Mouse (Mus musculus) megakaryocyte, adult 5-6 weeks (primary cell): ENCODE measurements around the gene Iglon5. TPM values are rescaled to one million over a fixed set of nuclear protein-coding genes. Genes with fewer than 3 reads are reported as not detected.
A peak's percentile ranks its signal among the peaks of the same experiment; 100 is the strongest.

Source experiments
- ATAC-seq: 2 replicates; pipeline ENCODE4 v1.8.0; 2016; ENCODE audit warnings: mild to moderate bottlenecking, inconsistent platforms; ENCODE audit not compliant: poor library complexity, severe bottlenecking
- total RNA-seq, 2 experiments: library from RNA; stranded (forward) in 1 of 2; stranded (reverse) in 1 of 2; fragments of 153-499, 151-499 nt in 1 of 2; fragments of 221-1000, 200-1000 nt in 1 of 2; gene quantifications; 2 replicates each; pipeline versions ENCODE4 v1.2.3 to v1.2.4; 2015 to 2017

Iglon5 gene
- total RNA-seq (2015) = not detected in 2 replicates
- total RNA-seq (2017) = not detected in 2 replicates

DNA sequence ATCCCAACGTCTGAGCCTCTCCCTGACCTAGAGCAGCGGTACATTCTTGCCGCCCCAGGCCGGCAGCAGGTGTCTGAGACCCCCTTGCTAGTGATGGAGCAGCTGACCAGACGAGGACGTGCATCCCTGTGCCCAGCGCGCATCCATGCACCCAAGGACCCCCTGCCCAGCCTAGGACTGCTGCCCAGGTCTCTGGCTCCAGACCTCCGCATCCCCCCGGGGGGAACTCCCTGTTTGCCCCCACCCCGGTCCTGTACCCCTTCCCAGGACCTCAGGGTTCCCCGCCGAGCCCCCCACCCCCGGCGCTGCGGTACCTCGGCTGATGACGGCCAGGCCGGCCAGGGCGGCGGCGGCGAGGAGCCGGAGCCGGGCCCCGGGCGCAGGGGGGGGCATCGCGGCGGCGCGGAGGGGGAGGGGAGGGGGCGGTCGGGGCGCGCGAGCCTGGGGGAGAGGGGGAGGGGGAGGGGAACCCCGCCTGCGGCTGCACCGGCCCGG lies at the start of gene Iglon5:
Iglon5 (minus strand) TSS at position 445 of the 495 bp plus-strand sequence.
- no peak for ATAC-seq

DNA sequence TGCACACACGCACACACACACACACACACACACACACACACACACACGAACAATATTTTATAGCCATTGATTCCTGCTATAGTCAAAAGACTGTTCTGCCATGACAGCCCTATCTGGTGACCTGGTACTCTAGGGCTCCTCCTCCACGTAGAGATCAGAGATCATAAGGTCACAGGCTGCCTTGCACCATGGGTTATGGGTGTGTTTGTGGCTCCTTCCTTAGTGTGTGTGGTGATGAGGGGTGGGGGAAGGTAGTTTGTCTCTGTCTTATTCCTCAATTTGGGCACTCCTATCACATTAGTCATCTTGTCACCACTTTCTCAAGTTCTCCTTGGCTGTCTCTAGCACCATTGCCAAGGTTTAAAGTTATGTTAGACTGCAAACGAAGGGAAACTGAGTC lies 48.6 kb upstream of the Iglon5 start:
- ATAC-seq = peak; percentile 97

DNA sequence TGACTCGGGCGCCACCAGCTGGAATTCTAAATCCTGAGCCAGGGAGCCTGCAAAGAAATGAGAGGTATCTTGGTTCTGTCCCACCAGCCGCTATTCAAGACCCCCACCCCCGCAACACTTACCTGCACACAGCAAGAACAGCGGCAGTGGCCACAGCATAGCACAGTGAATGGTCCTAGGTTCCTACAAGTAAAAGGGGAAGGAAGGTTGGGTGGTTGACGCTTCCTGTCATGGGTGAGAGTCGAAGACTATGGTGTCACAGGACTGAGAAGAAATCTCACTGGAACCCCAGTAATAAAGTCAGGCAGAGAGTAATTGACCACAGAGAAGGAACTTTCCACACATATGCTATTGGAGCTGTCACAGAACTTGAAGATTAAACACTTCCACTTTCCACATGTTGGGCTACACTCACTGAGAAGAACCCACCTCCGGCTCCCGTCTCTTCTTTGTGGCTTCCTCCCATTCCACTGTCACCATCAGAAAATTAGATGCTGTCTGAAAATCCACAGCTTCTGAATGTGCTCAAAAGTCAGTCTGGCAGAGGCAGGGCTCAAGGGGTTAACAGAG lies 43.1 kb upstream of the Iglon5 start:
- peak; percentile 74 for ATAC-seq

DNA sequence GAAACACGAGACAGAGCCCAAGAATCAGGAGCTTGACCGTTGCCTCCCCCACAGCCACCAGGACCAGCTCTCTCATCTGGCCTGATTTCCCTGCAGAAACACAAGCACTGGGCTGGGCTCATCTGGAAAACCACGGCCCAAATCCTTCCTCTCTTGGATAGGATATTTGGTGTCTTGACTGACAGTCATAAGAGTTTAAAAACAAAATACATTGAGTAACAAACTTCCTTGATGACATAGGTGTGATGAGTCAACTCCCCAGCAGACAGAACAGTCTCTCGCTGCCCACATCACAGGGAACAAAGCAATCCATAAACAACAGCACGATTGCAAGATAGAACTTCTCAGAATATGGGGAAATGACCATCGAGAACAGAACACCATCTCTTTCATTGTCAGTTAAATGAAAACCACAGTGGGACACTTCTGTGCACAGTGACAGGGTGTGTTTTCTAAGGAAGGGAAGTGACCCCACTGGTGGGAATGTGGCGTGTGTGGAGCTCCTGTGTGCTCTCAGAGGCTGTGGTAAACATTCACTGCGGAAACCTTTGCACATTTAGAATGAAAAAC lies 40.4 kb upstream of the Iglon5 start:
- ATAC-seq = peak; percentile 66

DNA sequence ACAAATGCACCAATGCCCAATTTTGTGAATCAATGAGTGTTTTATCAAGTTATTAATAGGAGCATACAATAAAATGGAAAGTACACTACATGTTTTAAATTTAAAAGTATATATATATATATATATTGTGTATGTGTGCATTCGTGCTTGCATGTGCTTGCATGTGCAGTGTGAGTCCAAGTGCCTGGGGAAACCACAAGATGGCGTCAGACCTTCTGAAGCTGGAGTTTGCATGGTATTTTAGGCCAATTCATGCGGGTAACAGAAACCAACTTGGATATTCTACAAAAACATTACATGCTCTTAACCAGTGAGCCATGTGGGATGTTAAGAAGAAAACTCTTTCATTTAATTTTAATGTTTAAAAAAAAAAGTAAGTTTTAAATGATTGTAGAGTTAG lies 35.4 kb upstream of the Iglon5 start:
- peak; percentile 43; the same call in 1 of the 2 replicates for ATAC-seq

DNA sequence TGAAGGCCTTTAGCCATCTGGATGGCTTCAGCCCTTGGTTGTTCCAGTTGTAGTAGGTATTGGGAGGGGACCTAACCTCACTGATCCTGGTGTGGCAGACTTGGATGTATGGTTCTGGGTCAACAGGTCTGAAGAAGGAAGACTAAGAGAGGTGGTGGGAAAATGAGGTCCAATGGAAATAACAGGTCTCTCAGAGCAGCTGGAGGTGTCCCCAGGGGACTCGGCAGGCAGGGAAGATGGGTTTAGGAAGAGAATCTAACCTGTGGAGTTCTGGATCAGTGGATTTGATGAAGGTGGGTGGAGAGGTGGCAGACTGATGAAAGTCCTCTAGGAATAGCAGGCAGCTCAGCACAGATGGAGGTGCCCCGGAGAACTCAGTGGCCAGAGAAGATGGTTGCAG lies 32.9 kb upstream of the Iglon5 start:
- ATAC-seq = no peak

DNA sequence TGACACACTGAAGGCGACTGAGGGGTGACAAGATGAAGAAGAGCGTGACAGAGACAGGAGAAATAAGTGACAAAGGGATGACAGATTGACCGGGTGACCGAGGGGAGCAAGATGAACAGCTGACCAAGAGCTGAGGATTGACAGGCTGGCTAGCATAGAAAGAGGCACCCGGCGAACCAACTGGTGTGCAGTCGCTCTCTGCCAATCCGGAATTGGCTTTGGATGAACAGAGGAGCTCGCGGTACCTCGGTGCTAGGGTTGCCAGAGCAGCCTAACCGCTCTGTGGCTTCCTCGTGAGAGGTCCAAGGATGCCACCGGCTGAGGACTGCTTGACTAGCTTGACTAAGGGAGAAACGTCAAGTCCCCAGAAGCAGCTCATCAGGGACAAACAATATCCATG lies 28.5 kb upstream of the Iglon5 start:
- ATAC-seq = no peak

DNA sequence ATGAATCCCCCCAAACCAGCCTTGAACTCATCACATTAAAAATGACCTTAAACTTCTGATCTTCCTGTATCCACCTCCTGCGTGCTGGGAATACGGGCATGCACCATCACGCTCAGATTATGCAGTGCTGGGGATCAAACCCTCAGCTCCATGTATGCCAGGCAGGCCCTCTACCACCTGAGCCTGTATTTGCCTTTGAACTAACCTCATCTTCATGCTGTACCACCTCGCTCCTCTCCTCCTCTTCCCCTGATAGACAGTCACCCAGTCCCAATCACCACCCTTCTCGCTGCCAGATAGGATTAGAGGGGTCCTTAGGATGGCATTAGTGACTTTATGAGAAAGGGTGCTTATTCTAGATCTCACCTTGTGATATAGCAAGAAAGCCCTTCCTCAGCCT lies 25.2 kb upstream of the Iglon5 start:
- ATAC-seq = no peak

DNA sequence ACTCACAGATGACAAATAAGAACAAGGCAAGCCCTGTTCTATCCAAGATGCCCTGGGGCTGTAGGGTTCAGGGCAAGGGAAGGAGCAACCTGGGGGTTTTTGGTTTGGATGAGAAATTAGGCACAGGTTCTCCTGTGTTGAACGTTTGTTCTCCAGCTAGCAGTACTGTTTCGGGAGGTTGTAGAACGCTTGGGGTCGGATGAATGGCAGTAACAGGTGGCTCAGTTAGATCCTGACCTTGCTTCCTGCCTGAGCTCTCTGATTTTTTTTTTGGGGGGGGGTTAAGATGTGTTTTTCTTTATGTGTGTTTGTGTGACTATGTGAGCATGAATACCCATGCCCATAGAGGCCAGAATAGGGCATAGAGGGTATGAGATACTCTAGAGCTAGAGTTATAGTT lies 22.6 kb upstream of the Iglon5 start:
- no peak for ATAC-seq

DNA sequence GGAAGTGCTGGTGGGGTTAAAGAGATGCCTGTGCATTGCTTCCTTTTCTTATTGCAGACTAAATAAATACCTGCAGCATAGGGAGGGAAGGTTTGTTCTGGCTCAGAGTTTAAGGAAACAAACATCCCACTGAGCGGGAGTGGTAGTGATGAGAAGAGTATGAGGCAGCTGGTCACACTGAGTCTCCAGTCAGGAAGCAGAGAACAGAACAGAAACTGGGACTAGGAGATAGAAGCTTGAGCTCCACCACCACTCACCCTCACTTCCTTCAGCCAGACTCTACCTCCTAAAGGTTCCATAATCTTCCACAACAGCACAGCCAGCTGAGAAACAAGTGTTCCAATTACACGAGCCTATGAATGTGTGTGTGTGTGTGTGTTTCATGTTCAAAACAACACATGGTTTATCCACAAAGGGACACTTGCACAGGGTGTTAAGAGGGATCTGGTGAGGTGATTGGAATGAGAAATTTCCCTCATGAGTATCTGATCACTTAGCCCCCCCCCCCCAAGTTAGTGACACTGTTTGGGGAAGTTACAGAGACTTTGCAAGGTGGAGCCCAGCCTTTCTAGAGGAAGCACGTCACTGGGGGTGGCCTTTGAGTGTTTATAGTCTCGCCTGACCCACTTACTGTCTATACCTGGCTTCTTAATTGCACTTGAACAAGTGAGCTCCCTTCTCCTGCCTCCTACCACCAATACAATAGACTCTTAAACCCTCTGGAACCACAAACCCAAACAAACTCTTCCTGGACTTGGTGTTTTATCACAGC lies 22.0 kb upstream of the Iglon5 start:
- ATAC-seq = peak; percentile 79

DNA sequence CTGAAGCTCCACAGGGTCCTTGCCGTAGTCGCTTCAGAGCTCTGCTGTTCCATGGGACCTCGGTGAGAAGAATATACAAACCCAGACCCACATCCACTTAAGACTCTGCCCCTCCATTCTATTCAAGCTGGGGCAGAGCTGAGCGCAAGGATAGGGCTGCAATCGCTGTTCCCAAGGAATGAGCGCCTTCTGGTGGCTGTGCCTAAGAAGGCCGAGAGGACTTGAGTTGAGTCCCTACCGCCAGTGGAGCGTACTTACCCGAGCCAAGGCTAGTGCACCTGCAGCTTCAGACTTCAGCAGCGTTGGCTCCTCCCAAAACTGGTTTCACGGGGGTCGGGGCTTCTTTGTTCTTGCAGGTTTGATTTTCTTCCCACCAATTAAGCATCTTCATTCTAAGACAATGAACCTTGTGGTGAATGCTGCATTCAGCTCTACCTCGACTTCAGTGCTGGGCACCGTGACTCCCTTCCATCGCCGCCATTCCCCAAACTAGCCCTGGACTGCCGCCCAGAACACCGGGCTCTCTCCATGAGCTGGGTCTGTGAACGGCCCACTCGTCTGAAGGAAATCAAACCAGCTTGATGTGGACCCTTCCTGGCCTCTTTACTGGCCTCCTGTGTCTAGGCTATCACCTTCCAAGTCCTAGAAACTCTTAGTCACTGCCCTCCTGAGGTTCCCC lies 5.6 kb upstream of the Iglon5 start:
- peak; percentile 87 for ATAC-seq

DNA sequence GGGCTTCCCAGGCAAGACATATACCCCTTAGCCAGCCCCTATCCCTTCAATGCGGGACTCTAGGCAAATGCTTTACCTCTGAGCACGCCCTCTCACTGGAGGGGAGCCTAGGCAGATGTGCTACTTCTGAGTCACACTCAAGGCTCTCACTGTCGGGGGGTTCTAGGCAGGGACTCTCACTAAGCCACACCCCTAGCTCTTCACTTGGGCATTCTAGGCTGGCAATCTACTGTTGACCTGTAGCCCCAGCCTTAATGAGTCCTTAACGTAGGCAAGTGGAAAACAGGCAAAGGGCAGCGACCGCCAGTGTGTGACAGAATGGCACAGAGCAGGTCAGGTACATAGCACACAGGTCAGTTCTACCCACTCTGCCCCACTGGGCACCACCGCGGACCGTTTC lies 986 bp upstream of the Iglon5 start:
- ATAC-seq = no peak

DNA sequence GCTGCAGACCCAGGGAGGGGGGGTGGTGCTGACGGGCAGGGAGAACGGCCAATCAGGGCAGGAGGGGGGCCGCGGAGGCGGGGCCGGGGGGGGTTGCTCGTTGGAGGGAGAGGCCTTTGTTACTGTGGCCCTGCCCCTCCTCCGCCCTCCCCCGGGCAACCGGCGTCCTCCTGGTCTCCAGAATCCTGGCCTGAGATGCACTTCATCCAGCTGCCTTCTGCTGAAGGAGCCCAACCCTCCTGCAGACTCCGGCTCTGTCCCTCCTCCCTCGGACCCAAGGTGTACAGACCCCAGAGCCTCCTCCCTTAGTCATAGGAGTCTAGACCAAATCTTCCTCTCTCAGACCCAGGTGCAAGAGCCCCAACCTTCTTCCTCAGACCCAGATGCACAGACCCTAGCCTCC lies 308 bp upstream of the Iglon5 start:
- no peak for ATAC-seq

DNA sequence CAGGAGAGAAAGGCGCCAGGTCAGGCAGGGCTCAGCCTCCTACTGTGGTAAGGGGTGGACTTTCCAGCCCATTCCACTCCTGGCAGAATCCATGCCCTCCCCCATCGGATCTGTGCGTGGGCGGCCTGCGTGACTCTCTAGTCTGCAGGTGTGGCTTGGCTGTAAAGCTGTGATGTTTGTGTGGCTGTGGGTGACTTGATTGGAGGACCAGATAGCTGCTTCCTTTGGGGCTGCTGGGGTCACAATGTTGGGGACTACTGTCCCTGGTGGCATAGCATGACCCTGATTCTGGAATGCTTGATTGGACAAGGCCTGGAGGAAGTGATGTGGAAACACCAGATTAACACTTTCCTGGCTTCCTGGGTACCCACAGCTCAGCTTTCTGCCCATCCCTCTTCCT lies 1.2 kb downstream of the Iglon5 start:
- no peak for ATAC-seq

DNA sequence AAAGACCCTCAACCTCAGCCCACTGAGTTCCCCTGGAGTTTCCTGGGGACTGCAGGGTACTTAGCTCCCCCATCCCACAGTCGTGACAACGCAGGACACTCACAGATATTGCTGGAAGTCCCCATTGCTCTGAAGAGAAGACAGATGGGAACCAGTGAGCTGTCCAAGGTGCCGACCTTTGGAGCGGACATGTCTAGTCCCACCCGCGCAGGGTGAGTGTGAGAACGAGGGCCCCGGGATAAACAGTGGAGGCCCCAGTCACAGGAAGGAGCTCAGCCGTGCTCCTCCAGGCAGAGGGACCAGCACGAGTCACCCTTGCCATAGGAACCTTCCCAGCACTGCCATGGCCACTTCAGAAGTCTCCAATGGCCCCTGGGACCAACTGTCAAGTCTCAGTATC lies 6.6 kb downstream of the Iglon5 start:
- no peak for ATAC-seq

DNA sequence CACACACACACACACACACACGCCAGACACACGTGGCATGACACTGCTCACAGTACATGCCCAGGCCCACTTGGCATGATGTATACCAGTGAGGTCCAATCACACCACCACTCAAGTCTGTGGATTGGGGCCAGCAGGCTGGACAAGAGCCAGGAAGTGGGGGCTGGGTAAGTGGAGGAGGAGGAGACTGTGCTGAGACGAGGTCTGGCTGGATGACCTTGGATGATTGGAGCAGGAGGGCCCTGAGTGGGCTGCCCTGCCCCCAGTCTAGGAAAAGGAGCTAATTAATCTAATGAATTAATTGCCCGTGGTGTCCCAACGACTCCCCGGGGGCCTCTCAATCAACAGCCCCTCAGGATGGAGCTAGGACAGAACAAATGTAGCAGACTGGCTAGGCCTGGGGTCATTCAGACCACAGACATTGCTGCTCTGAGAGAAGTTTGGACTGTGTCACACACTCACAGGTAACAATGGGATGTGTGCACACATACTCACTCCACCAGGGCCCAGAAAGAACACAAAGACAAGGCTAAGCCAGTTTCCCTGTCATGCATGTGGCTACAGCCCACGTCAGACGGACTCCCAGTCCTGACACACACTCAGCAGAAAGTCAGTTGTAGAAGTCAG lies 7.7 kb downstream of the Iglon5 start:
- ATAC-seq = no peak

DNA sequence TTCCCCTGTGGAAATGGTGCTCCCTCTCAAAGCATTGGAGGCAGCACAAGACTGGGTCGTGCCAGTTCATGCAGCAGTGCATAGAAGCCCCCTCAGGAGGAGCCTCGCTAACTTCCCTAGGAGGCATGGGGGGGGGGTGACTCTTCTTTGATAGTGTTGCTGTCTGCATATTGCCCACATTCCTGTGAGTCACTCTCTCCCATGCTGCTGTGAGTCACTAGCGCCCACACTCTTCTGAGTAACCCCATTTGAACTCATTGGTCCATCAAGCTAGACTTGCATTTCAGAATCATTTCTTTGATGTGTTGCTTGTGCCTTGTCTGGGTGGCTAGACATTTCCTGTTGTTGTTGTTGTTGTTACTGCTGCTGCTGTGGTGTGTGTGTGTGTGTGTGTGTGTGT lies 8.7 kb downstream of the Iglon5 start:
- no peak for ATAC-seq

DNA sequence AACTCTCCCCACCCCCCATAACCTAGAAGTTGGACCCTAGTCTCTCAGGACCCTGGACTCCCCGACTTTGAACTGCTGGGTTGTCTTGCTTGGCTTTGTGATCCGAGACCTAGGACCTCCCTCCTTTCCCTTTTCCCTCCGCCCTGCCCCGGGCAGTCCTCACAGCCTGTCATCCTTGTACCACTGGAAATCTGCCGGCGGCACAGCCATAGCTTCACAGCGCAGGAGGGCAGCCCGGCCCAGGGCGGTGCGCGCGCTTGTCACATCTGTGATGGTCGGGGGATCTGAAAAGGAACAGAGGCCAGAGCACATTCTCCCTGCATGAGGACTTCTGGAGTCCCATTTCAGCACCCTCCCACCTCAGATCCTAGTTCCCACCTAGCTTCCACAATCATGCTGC lies 13.5 kb downstream of the Iglon5 start:
- no peak for ATAC-seq

DNA sequence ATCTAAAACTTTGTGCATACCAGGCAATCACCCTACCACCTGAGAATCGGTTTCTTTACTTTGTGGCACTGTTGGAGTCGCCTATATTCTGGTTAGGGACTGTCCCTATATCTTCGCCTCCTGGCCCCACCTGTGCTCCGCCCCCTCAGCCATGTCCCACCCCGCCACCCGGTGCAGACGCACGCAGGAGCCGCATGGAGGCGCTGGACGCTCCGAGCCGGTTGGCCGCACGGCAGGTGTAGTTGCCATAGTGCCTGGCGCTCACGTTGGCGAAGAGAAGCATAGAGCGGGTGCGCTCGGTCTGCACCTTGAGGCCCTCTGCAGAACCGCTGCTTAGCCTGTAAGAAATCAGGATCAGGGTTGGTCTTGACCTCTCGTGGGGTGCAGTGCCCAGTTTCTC lies 14.2 kb downstream of the Iglon5 start:
- peak; percentile 70 for ATAC-seq

DNA sequence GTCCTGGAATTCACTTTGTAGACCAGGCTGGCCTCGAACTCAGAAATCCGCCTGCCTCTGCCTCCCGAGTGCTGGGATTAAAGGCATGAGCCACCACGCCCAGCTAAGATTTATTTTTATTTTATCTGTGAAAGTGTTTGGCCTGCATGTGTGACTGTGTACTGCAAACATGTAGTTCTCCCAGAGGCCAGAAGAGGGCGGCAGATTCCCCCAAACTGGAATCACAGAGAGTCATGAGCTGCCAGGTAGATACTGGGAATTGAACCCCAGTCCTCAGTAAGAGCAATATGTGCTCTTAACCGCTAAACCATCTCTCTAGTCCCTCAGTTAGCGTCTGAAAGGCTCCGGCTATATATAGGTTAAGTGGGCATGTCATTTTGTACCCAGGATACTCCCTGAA lies 19.5 kb downstream of the Iglon5 start:
- ATAC-seq = no peak

DNA sequence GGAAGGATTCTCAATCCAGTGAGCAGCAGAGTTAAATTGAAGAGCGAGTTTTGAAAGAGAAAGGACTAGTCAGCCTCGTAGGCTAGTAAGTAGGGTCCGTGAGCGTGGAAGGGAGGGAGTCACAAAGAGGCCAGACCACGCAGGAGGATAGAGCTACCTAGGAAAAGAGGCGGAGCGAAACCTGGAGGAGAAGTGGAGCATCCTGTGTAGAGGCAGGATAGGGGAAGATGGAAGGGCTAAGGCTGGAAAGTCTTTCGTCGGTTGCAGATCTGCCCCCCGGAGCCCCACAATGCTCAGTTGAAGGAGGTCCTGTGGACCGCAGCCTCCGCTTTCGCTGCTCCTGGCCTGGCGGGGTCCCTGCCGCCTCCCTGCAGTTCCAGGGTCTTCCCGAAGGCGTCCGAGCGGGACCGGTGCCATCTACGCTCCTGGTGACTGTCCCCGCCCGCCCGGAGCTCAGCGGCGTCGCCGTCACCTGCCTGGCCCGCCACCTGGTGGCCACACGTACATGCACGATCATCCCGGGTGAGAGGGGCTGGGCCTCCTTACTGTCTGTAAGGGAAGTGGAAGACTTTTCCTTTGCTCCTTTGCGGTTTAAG lies 23.7 kb downstream of the Iglon5 start:
- peak; percentile 70 for ATAC-seq
